Mouse (Mus musculus) v-Abl transformed pro-B cells (cell line): ENCODE data around the gene Allc.

ENCODE experiments used
- in situ Hi-C, 2 experiments: fragments of 400-800 bp; cut with MboI; formaldehyde crosslinking; loops; one replicate each; pipeline ENCODE4 v1.15.1; 2025; ENCODE audit not compliant: unreplicated experiment in 2 of 2

Allc gene

DNA sequence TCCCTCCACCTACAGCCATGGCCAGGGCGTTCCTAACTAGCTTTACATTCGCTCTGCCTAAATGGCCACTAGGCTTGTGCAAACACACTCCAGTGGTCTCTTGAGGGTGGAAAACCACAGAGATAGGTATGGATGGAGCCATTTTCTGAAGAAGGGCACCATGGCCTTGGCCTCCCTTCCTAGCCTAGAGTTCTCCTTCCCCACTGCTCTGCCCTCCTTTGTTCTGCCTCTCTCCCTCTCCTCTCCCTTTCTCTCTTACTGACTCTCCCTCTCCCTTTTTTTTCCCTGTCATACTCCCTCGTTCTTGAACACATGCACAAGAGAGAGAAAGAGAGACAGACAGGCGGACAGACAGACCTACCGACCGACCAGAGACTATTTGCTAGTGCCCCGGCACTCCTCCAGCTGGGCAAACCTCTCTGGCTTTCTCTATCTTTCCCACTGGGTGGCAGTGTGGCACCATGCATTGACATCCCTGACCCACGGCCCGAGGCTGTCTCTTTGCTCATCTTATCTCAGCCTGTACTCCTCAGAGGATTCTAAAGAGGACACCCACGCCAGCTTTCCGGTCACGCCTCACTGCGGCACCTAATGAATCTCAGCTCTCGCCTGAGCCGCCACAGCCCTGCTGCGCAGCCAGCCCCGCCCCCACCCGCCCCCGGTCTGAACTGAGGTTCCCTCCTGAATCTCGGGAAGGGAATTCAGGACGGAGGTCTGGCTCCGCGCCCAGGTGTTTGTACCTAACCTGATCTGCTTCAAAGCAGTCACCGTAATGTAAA, 7.0 kb upstream of the Allc start:
- in situ Hi-C loops: loop anchor here (5.0 to 25.0 kb wide), 6 partner anchors 1286 to 1998 kb away; partner anchors contain the start of gene Tmem18 (in 2 of the 2)

DNA sequence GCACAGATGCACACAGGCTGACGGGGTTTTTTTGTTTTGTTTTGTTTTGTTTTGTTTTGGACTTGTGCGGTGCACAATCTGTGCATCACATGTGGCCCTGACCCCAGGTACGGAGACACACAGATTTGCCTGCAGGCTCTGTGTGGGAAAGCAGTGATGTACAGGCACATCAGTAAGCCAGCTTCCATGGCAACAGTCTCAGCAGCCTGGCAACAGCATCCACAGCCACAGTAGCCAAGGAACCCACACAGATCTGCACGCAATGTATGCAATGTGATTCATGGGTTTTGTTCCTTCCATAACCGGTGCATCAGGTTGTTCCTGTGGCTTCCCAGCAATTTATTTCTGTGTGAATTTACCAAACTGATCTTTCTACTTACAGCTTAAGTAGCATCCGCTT, 5.6 kb upstream of the Allc start:
- in situ Hi-C loops: loop anchor here (5.0 to 25.0 kb wide), 6 partner anchors 1287 to 1999 kb away; partner anchors contain the start of gene Tmem18 (in 2 of the 2)

- in situ Hi-C loops: loop anchor here (10.0 to 25.0 kb wide), 5 partner anchors 1291 to 2003 kb away; partner anchors contain the start of gene Tmem18 (in 2 of the 2)
Observed at GRCm38 (mm10) chr12:28584036-28584435, 1.7 kb upstream of the Allc start.

GRCm38 (mm10) chr12:28579132-28579531, 3.2 kb downstream of the Allc start:
- in situ Hi-C loops: loop anchor here in 1 of 2 experiments (25.0 kb wide), 2 partner anchors 1458 to 2008 kb away; partner anchors contain the start of gene Tmem18

DNA sequence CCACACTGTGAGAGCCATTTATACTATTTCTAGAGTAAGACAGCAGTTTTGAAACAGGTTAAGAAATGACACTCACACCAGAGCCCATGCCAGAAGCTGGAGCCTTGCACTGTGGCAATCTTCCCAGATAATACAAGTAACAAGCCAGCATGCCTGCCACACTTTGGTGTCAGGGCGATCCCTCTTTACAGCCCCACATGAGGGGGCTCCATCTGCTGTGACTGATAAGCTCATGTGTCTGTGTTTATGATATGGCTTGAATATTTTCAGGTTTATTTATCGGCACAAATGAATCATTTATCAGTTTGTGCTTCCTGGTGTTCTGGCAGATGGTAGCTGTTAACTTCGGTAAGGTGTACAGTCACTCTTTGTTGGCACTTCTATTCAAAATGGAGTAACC, 4.2 kb downstream of the Allc start:
- in situ Hi-C loops: loop anchor here in 1 of 2 experiments (25.0 kb wide), 2 partner anchors 1459 to 2009 kb away; partner anchors contain the start of gene Tmem18

GRCm38 (mm10) chr12:28575366-28576070, 6.8 kb downstream of the Allc start:
- in situ Hi-C loops: loop anchor here in 1 of 2 experiments (25.0 kb wide), 2 partner anchors 1462 to 2012 kb away; partner anchors contain the start of gene Tmem18

GRCm38 (mm10) chr12:28572241-28572640, 10.1 kb downstream of the Allc start:
- in situ Hi-C loops: no loop called here

DNA sequence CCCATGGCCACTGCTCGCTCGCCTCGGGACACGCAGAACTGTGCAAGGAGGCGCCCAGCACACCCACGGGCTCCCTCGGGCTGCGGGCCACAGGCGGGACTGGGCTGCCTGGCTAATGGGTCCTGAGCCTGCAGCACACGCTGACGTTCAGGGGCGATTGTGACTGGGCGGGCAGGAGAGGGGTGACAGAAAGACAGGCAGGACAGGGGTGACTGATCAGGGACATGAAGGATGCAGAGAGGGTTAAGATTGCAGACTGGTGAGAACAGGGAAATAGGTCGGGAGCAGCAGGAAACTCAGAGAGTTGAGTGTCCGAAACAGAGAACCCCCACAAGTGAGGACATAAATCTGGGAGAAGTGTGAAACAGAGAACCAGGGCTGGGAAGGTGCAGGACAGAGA, 30.0 kb downstream of the Allc start, which contains the start of gene Dcdc2c:
TSS of gene Dcdc2c (minus strand) at position 101 of the 400 bp plus-strand sequence.
- in situ Hi-C loops: no loop called here

DNA sequence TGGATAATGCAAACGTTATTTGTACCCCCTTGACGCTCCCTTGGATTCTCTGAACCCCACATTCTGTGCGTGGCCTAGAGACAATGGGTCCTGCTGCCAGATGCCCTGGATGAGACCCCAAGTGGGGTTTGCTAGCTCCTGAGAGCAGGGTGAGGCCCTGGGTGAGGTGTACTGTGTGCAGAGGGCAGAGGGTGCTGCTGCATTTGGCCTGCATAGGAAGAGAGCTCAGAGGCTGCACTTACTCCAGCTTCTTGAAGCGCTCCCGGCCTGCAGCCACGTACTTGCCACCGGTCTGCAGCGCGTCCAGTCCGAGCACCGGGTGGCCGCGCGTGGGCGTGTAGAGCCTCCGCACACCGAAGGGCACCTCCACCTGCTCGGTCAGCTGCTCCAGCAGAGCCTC, 30.5 kb downstream of the Allc start:
- in situ Hi-C loops: no loop called here

DNA sequence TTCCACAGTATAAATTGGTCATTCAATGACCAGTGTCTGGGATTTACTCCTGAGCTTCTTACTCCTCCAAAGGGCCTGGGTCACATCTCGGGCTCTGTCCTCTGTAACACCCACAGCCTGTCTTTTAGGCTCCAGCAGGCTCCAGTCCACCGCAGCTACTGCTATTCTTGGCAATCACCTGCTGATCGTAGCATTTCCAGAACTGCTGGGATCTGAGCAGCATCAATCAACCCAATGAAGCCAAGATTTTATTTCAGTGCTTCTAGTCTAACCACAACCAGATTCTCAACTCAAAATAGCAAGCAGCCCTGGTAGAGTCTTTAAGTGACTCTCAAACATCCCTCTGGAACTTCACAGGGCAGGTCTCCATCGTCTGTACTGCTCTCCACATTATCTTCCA, 33.4 kb downstream of the Allc start:
- in situ Hi-C loops: no loop called here

DNA sequence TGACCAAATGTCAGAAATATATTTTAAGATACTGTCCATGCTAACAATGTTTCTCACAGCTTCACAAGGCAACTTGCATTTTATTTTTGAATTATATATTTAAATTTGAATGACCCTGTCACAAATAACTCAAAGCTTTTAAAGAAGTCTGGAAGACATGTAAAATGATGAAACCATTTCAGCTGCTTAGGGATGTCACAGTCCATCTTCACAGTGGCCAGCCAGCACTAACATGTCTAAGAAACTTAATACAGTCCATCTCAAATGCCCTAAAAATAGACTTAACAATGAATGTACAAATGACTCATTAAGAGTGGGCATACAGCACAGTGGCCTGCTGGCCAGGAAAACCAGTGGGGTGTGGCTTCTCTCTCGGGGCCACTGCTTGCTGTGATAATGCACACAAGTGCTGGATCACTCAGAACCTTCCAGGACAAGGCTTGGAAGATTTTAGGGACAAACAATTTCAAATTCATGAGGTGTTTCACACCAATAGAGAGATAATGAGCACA, 68.0 kb downstream of the Allc start:
- in situ Hi-C loops: no loop called here

GRCm38 (mm10) chr12:28509699-28510280, 72.5 kb downstream of the Allc start:
- in situ Hi-C loops: no loop called here
